ENCODE assay signal across 16 mouse cellular contexts in the genomic region with DNA sequence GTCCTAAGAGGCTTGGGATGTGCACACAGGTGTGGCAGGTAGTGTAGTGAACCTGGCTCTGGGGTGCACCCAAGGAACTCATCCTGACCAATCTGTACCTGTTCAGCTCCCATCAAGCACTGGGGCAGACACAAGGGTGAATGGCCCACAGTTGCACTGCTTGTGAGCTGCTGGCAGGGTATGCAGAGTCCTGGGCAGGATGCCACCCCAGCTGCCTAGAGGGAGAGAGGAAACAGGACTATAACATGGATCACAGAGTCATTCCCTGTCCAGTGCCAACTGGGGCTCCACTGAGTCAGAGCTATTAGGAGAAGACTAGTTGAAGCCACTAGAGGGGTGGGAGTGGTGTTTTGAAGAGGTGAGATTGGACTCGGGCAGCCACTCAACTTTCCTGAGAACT. TPM values are rescaled to one million over a fixed set of nuclear protein-coding genes. Genes with fewer than 3 reads are reported as not detected.
A peak's percentile ranks its signal among the peaks of the same experiment; 100 is the strongest.
DNase-seq lines count a peak whose midpoint lies in the region; ATAC-seq lines count a peak whose summit lies in the region.
"Had no signal": no experiment of that assay in that cellular context is flagged by ENCODE, and none has a peak within 500 bp of the region (broad histone marks: within the 10 kb centered on the region; RNA-seq: fewer than 3 reads in every experiment).

No protein-coding gene starts in this region.

- 64% methylated on average over 1 of the region's 1 CpGs for WGBS in midbrain, embryonic 11.5 days

- H3K27me3 ChIP-seq in midbrain, embryonic 11.5 days (ENCODE audit: control insufficient read depth, insufficient read depth, low read length) = peaks cover 46% of the 10 kb centered on the region

- no peak overlapping the region for H3K4me2 ChIP-seq in midbrain, embryonic 11.5 days
- H3K4me2 ChIP-seq: midbrain, embryonic 12.5 days had no signal

- H3K9me3 ChIP-seq in midbrain, embryonic 11.5 days (ENCODE audit: control insufficient read depth, low read length) = no peaks in the 10 kb centered on the region
- H3K9me3 ChIP-seq: midbrain, embryonic 12.5 days had no signal

- H3K36me3 ChIP-seq in midbrain, embryonic 11.5 days (ENCODE audit: control insufficient read depth, insufficient read depth, low read length) = no peaks in the 10 kb centered on the region
- H3K36me3 ChIP-seq: G1E; midbrain, embryonic 12.5 days had no signal

- no peak overlapping the region for H3K4me3 ChIP-seq in midbrain, embryonic 11.5 days (ENCODE audit: low read depth, low read length)
- H3K4me3 ChIP-seq: midbrain, embryonic 12.5 days had no signal

- no peak overlapping the region for H3K9ac ChIP-seq in midbrain, embryonic 11.5 days (ENCODE audit: low read length)
- H3K9ac ChIP-seq: midbrain, embryonic 12.5 days had no signal

- DNase-seq in adrenal gland, postnatal 25 days = peak; percentile 29
- no peak for DNase-seq in adrenal gland, adult 18-20 months (ENCODE audit: low spot score in 2 of 2)
- DNase-seq in kidney, adult 9 months = peak; percentile 16
- DNase-seq in kidney, postnatal 4 days = no peak
- DNase-seq in Muller cell, postnatal 12 days (ENCODE audit: inconsistent ontology term) = peak; percentile 56
- DNase-seq in cerebellum, postnatal 14 days = peak; percentile 70 to 80
- no peak for DNase-seq in thymus, adult 18-20 months
- DNase-seq in midbrain, embryonic 11.5 days (ENCODE audit: low spot score, missing footprints) = no peak
- DNase-seq: lung, adult 18-20 months; spleen, adult 18-20 months; thymus, postnatal 36 days had no signal

- H3K4me1 ChIP-seq in midbrain, embryonic 11.5 days (ENCODE audit: control insufficient read depth, insufficient read depth, low read length) = peaks cover 11% of the 10 kb centered on the region

- H3K27ac ChIP-seq in midbrain, embryonic 11.5 days (ENCODE audit: low read depth, low read length) = no peak overlapping the region
- H3K27ac ChIP-seq: kidney, postnatal 0 days; midbrain, embryonic 12.5 days had no signal

- ATAC-seq in midbrain, embryonic 11.5 days (ENCODE audit: low FRiP score) = no peak
- ATAC-seq: forebrain, embryonic 16.5 days had no signal

RNA-seq across cellular contexts. Expression of gene Rasd2, which starts 1.3 kb away (rescaled TPM):
- total RNA-seq in adrenal gland, postnatal 25 days (2021) = 2.0 and 3.4 TPM in 2 replicates
- 1 to 10 TPM; 1.9 to 3.6 TPM for total RNA-seq in adrenal gland, adult 18-20 months (2021)
- polyA plus RNA-seq in midbrain, embryonic 11.5 days (2014; fragmentation: Nextera tagmentation; extraction: Ambion mirVana) = 0.12 TPM in 2 replicates
- total RNA-seq: neutrophil, adult 5-6 weeks had no signal
- polyA plus RNA-seq: G1E had no signal

Comparison
In these comparisons a context has a peak if more than half of its experiments do, and no peak if none do; other contexts are left out.
1. DNase-seq: peak in adrenal gland, postnatal 25 days (single experiment), kidney, adult 9 months (single experiment), Muller cell, postnatal 12 days (single experiment) and cerebellum, postnatal 14 days (2 of 2); none in adrenal gland, adult 18-20 months (0 of 2), kidney, postnatal 4 days (0 of 2), thymus, adult 18-20 months (0 of 2) and midbrain, embryonic 11.5 days (single experiment).